Mouse (Mus musculus): ENCODE measurements around the gene Ripply3. TPM values are rescaled to one million over a fixed set of nuclear protein-coding genes. Genes with fewer than 3 reads are reported as not detected.

The Ripply3 gene
- polyA plus RNA-seq, 1 experiment from 2014 or later = 5.0 TPM

- ATAC-seq (ENCODE audit: extremely low read depth, insufficient number of reproducible peaks, low FRiP score, low TSS enrichment) = no peak
- Histone ChIP-seq H3K9me3 (no peaks in the 10 kb centered on the region), H3K4me3 (no peak overlapping the region), H3K27ac (replicated peaks) (no peak overlapping the region), H3K4me2 (no peak overlapping the region), H3K9ac (no peak overlapping the region), H3K36me3 (no peaks in the 10 kb centered on the region), H3K27me3 (replicated peaks) (no peaks in the 10 kb centered on the region), H3K4me1 (peaks cover 13% of the 10 kb centered on the region)
- 30% methylated on average over 1 of the region's 1 CpGs for WGBS
Observed at GRCm38 (mm10) chr16:94315215-94315614, 13.0 kb upstream of the Ripply3 start.

- Histone ChIP-seq H3K27me3 (replicated peaks) (no peaks in the 10 kb centered on the region), H3K27ac (replicated peaks) (no peak overlapping the region), H3K36me3 (no peaks in the 10 kb centered on the region), H3K4me1 (peaks cover 6% of the 10 kb centered on the region), H3K9ac (no peak overlapping the region), H3K9me3 (no peaks in the 10 kb centered on the region), H3K4me2 (no peak overlapping the region), H3K4me3 (no peak overlapping the region)
- 55% methylated on average over 5 of the region's 5 CpGs for WGBS
- ATAC-seq (ENCODE audit: extremely low read depth, insufficient number of reproducible peaks, low FRiP score, low TSS enrichment) = no peak
Observed at GRCm38 (mm10) chr16:94317752-94318151, 10.5 kb upstream of the Ripply3 start.

GRCm38 (mm10) chr16:94320223-94320622 is 8.0 kb upstream of the Ripply3 start:
- no peaks in the 10 kb centered on the region for H3K9me3 ChIP-seq
- ATAC-seq (ENCODE audit: extremely low read depth, insufficient number of reproducible peaks, low FRiP score, low TSS enrichment) = no peak
- H3K4me2 ChIP-seq = no peak overlapping the region
- H3K27me3 ChIP-seq (replicated peaks) = 0 out of 2 replicates have a peak, but pooled peaks cover 3% of the 10 kb centered on the region
- H3K4me3 ChIP-seq = no peak overlapping the region
- H3K36me3 ChIP-seq = no peaks in the 10 kb centered on the region
- no peak overlapping the region for H3K9ac ChIP-seq
- no peaks in the 10 kb centered on the region for H3K4me1 ChIP-seq
- no peak overlapping the region for H3K27ac ChIP-seq (replicated peaks)
- WGBS = 78% methylated on average over 5 of the region's 5 CpGs

- no peak for ATAC-seq (ENCODE audit: extremely low read depth, insufficient number of reproducible peaks, low FRiP score, low TSS enrichment)
- Histone ChIP-seq H3K27ac (replicated peaks) (peak overlapping the region; percentile 33; the same call in 1 of the 2 replicates), H3K4me2 (no peak overlapping the region), H3K4me3 (no peak overlapping the region), H3K4me1 (peaks cover 10% of the 10 kb centered on the region), H3K36me3 (no peaks in the 10 kb centered on the region), H3K9ac (no peak overlapping the region), H3K27me3 (replicated peaks) (peaks cover 17% of the 10 kb centered on the region), H3K9me3 (no peaks in the 10 kb centered on the region)
- WGBS = 57% methylated on average over 5 of the region's 5 CpGs
Observed at GRCm38 (mm10) chr16:94323681-94324080, 4.5 kb upstream of the Ripply3 start.

GRCm38 (mm10) chr16:94326008-94326407 is 2.2 kb upstream of the Ripply3 start:
- WGBS = 77% methylated on average over 3 of the region's 3 CpGs

GRCm38 (mm10) chr16:94328881-94329867 is 954 bp downstream of the Ripply3 start:
- no peaks in the 10 kb centered on the region for H3K36me3 ChIP-seq
- no peak overlapping the region for H3K27ac ChIP-seq (replicated peaks)
- peaks cover 26% of the 10 kb centered on the region for H3K27me3 ChIP-seq (replicated peaks)
- WGBS = 14% methylated on average over 25 of the region's 25 CpGs
- H3K4me2 ChIP-seq = peak overlapping the region; percentile 89
- no peaks in the 10 kb centered on the region for H3K9me3 ChIP-seq
- ATAC-seq (ENCODE audit: extremely low read depth, insufficient number of reproducible peaks, low FRiP score, low TSS enrichment) = no peak
- H3K4me1 ChIP-seq = peaks cover 19% of the 10 kb centered on the region
- peak overlapping the region; percentile 71 for H3K4me3 ChIP-seq
- peak overlapping the region; percentile 84 for H3K9ac ChIP-seq

More at GRCm38 (mm10) chr16:94326008-94326407, 2.2 kb upstream of the Ripply3 start:
- H3K27ac ChIP-seq (replicated peaks) = no peak overlapping the region
- no peak overlapping the region for H3K4me3 ChIP-seq
- H3K9me3 ChIP-seq = no peaks in the 10 kb centered on the region
- peaks cover 26% of the 10 kb centered on the region for H3K27me3 ChIP-seq (replicated peaks)
- no peak for ATAC-seq (ENCODE audit: extremely low read depth, insufficient number of reproducible peaks, low FRiP score, low TSS enrichment)
- H3K4me2 ChIP-seq = no peak overlapping the region
- no peak overlapping the region for H3K9ac ChIP-seq
- peaks cover 19% of the 10 kb centered on the region for H3K4me1 ChIP-seq
- no peaks in the 10 kb centered on the region for H3K36me3 ChIP-seq

GRCm38 (mm10) chr16:94330429-94330828 is 2.2 kb downstream of the Ripply3 start:
- no peak overlapping the region for H3K27ac ChIP-seq (replicated peaks)
- H3K4me1 ChIP-seq = peaks cover 19% of the 10 kb centered on the region
- WGBS = 76% methylated on average over 5 of the region's 5 CpGs
- no peak overlapping the region for H3K4me3 ChIP-seq
- no peak overlapping the region for H3K4me2 ChIP-seq
- ATAC-seq (ENCODE audit: extremely low read depth, insufficient number of reproducible peaks, low FRiP score, low TSS enrichment) = no peak
- no peaks in the 10 kb centered on the region for H3K9me3 ChIP-seq
- H3K9ac ChIP-seq = no peak overlapping the region
- peaks cover 23% of the 10 kb centered on the region for H3K27me3 ChIP-seq (replicated peaks)
- no peaks in the 10 kb centered on the region for H3K36me3 ChIP-seq

GRCm38 (mm10) chr16:94331233-94331885 is 3.1 kb downstream of the Ripply3 start:
- Histone ChIP-seq H3K4me1 (peaks cover 19% of the 10 kb centered on the region), H3K9ac (no peak overlapping the region), H3K27me3 (replicated peaks) (peaks cover 23% of the 10 kb centered on the region), H3K4me2 (no peak overlapping the region), H3K9me3 (no peaks in the 10 kb centered on the region), H3K27ac (replicated peaks) (no peak overlapping the region), H3K36me3 (no peaks in the 10 kb centered on the region), H3K4me3 (no peak overlapping the region)
- WGBS = 74% methylated on average over 9 of the region's 9 CpGs
- no peak for ATAC-seq (ENCODE audit: extremely low read depth, insufficient number of reproducible peaks, low FRiP score, low TSS enrichment)

GRCm38 (mm10) chr16:94331886-94332252 is 3.6 kb downstream of the Ripply3 start:
- Histone ChIP-seq H3K36me3 (no peaks in the 10 kb centered on the region), H3K27ac (replicated peaks) (no peak overlapping the region), H3K27me3 (replicated peaks) (peaks cover 20% of the 10 kb centered on the region), H3K9ac (no peak overlapping the region), H3K4me3 (no peak overlapping the region), H3K4me1 (peaks cover 19% of the 10 kb centered on the region), H3K4me2 (no peak overlapping the region), H3K9me3 (no peaks in the 10 kb centered on the region)
- 54% methylated on average over 5 of the region's 5 CpGs for WGBS
- ATAC-seq (ENCODE audit: extremely low read depth, insufficient number of reproducible peaks, low FRiP score, low TSS enrichment) = no peak

- no peak for ATAC-seq (ENCODE audit: extremely low read depth, insufficient number of reproducible peaks, low FRiP score, low TSS enrichment)
- WGBS = 40% methylated on average over 5 of the region's 5 CpGs
Observed at GRCm38 (mm10) chr16:94335656-94336055, 7.4 kb downstream of the Ripply3 start.

More at GRCm38 (mm10) chr16:94335656-94336055, 7.4 kb downstream of the Ripply3 start:
- H3K4me2 ChIP-seq = no peak overlapping the region
- H3K4me1 ChIP-seq = no peaks in the 10 kb centered on the region
- no peak overlapping the region for H3K27ac ChIP-seq (replicated peaks)
- no peak overlapping the region for H3K9ac ChIP-seq
- no peaks in the 10 kb centered on the region for H3K27me3 ChIP-seq (replicated peaks)
- H3K4me3 ChIP-seq = no peak overlapping the region
- no peaks in the 10 kb centered on the region for H3K36me3 ChIP-seq
- H3K9me3 ChIP-seq = no peaks in the 10 kb centered on the region

Measured in heart, embryonic 13.5 days (tissue).